Mouse (Mus musculus): ENCODE results near the gene Rbm10. TPM values are rescaled to one million over a fixed set of nuclear protein-coding genes. Genes with fewer than 3 reads are reported as not detected.

Rbm10 gene
- total RNA-seq (2023), result 44.1 to 53.0 TPM (median 48.7 TPM) in 4 replicates

GRCm38 (mm10) chrX:20617176-20617902 is at the start of gene Rbm10, which contains the start of gene Ndufb11:
Rbm10 (plus strand) TSS chrX:20617503.
Ndufb11 (minus strand) TSS chrX:20617619.

DNA sequence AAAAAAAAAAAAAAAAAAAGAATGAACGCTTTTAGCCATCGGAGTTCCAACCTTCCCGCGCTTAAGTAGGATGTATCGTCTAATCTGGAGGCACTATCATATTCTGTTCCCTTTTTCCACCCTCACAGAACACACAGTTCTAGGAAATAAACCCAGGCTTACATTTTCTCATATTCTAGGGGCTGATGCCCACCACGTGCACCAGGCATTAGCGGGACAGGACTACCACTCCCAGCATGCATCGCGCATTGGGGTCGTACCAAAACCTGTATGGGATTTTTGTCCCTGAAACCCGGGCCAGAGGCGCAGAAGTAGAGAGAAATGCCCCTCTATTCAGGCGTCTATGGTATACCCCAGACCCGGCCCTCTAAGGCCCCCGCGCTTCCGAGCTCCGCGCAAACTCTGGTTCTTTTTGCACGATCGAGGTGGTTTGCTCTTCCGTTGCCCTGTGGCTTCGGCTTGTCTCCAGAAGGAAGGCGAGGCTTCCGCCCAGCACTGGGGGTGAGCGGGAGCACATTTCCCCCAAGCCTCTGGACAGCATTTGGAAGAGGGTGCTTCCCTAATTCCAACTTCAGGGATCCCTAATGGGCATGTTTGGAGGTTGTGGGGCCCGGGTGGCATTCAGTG is 40.8 kb downstream of the Rbm10 start, which contains the start of gene Uba1:
TSS of gene Uba1 (plus strand) at position 301 of the 627 bp plus-strand sequence.

GRCm38 (mm10) chrX:20687519-20688067 is 70.3 kb downstream of the Rbm10 start, which contains the start of gene Cdk16:
Cdk16 (plus strand) TSS chrX:20687954.

Other genes with a start within 250 kb of the Rbm10 start
- gene Jade3, start 191.8 kb upstream of the Rbm10 start, total RNA-seq (2023), result 3.0 to 5.5 TPM (median 4.4 TPM) in 4 replicates
- gene Rgn, start 67.7 kb upstream of the Rbm10 start, total RNA-seq (2023), result not detected in 4 replicates
- gene Ndufb11, start 116 bp downstream of the Rbm10 start, total RNA-seq (2023), result 111 to 132 TPM (median 122 TPM) in 4 replicates
- 170 to 186 TPM (median 184 TPM) in 4 replicates for gene Uba1, start 40.8 kb downstream of the Rbm10 start, total RNA-seq (2023)
- 53.3 to 83.1 TPM (median 68.2 TPM) in 4 replicates for gene Cdk16, start 70.5 kb downstream of the Rbm10 start, total RNA-seq (2023)
- gene Usp11, start 86.4 kb downstream of the Rbm10 start, total RNA-seq (2023), result 33.4 to 38.9 TPM (median 35.9 TPM) in 4 replicates
- 165 to 174 TPM (median 170 TPM) in 4 replicates for gene Araf, start 180.3 kb downstream of the Rbm10 start, total RNA-seq (2023)

Data from B cell, adult 62 days (primary cell).